Mouse (Mus musculus) CD8-positive naive resting alpha-beta T cell, adult 57 days (primary cell): Measurements from ENCODE around the gene Lrch4. TPM values are rescaled to one million over a fixed set of nuclear protein-coding genes. Genes with fewer than 3 reads are reported as not detected.

ENCODE experiments used
- total RNA-seq: library from RNA; stranded (reverse); gene quantifications from one replicate; pipeline ENCODE4 v1.2.4, GENCODE M21; 2023

Lrch4 gene
- 171 TPM for total RNA-seq

GRCm38 (mm10) chr5:137628498-137629305, at the start of gene Lrch4, which contains the start of the genes Fbxo24 and Gm20605:
Gene Lrch4, plus strand, starts transcription at chr5:137629121.
Gene Fbxo24, minus strand, starts transcription at chr5:137629002.
Gene Gm20605, plus strand, starts transcription at chr5:137629175.

GRCm38 (mm10) chr5:137600619-137601364, 28.1 kb upstream of the Lrch4 start, which contains the start of gene Mospd3:
Gene Mospd3, minus strand, starts transcription at chr5:137601058.

GRCm38 (mm10) chr5:137613550-137613949, 15.4 kb upstream of the Lrch4 start, which contains the start of gene Pcolce:
Gene Pcolce, minus strand, starts transcription at chr5:137613784.

GRCm38 (mm10) chr5:137641054-137641453, 12.1 kb downstream of the Lrch4 start, which contains the start of gene Sap25:
Gene Sap25, plus strand, starts transcription at chr5:137641334.

DNA sequence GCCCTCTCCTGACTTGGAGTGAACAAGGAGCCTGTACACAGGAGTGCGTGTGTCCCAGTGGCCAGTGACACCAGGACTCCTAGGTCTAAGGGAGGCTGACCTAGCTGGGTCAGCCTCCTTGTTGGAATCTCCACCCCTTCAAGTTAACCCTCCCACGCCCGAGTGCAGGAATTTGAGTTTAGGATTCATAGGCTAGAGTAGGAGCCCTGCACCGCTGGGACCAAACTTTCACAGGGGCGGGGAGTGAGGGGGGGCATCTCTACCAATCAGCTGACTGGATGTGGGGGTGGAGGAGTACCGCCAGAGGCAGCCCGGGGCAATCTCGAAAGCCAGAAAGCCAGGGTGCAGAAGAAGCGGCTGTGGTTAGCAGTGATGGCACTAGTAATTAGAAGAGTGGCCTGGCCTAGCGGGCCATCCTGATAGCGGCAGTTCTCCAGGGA, 16.8 kb downstream of the Lrch4 start, which contains the start of gene Irs3:
Irs3 (minus strand) TSS at position 63 of the 440 bp plus-strand sequence.

GRCm38 (mm10) chr5:137684294-137685123, 55.6 kb downstream of the Lrch4 start, which contains the start of gene Agfg2:
Gene Agfg2, minus strand, starts transcription at chr5:137684726.

Other genes starting within 250 kb of the Lrch4 start
- gene Zan, start 152.1 kb upstream of the Lrch4 start, total RNA-seq = 0.03 TPM
- 30.3 TPM for gene Pop7, start 126.6 kb upstream of the Lrch4 start, total RNA-seq
- 92.9 TPM for gene Gigyf1, start 110.6 kb upstream of the Lrch4 start, total RNA-seq
- gene Epo, start 95.9 kb upstream of the Lrch4 start, total RNA-seq = not detected
- 300 TPM for gene Gnb2, start 95.6 kb upstream of the Lrch4 start, total RNA-seq
- gene Actl6b, start 75.6 kb upstream of the Lrch4 start, total RNA-seq = not detected
- gene Tfr2, start 59.3 kb upstream of the Lrch4 start, total RNA-seq = not detected
- gene Mospd3, start 28.1 kb upstream of the Lrch4 start, total RNA-seq = 24.1 TPM
- gene Pcolce, start 15.3 kb upstream of the Lrch4 start, total RNA-seq = 1.2 TPM
- gene Fbxo24, start 119 bp upstream of the Lrch4 start, total RNA-seq = 0.34 TPM
- gene Gm20605, start 54 bp downstream of the Lrch4 start, total RNA-seq = 44.2 TPM
- gene Sap25, start 12.2 kb downstream of the Lrch4 start, total RNA-seq = 81.9 TPM
- not detected for gene Irs3, start 16.6 kb downstream of the Lrch4 start, total RNA-seq
- 22.2 TPM for gene Agfg2, start 55.6 kb downstream of the Lrch4 start, total RNA-seq
- gene Nyap1, start 112.5 kb downstream of the Lrch4 start, total RNA-seq = 1.3 TPM
- gene Tsc22d4, start 116.6 kb downstream of the Lrch4 start, total RNA-seq = 190 TPM
- 22.6 TPM for gene Ppp1r35, start 149.7 kb downstream of the Lrch4 start, total RNA-seq
- gene Mepce, start 158.5 kb downstream of the Lrch4 start, total RNA-seq = 196 TPM
- 26.4 TPM for gene Zcwpw1, start 158.7 kb downstream of the Lrch4 start, total RNA-seq
- gene Pilra, start 207.2 kb downstream of the Lrch4 start, total RNA-seq = 1.9 TPM
- gene Pilrb1, start 229.0 kb downstream of the Lrch4 start, total RNA-seq = 2.2 TPM
- 3.6 TPM for gene Pilrb2, start 242.7 kb downstream of the Lrch4 start, total RNA-seq